Mouse (Mus musculus): ENCODE data around the gene Neu3. TPM values are rescaled to one million over a fixed set of nuclear protein-coding genes. Genes with fewer than 3 reads are reported as not detected.

The Neu3 gene
- polyA plus RNA-seq, 1 experiment: 2.2 TPM

GRCm38 (mm10) chr7:99863362-99863761 lies 35.1 kb upstream of the Neu3 start, which contains the start of gene Spcs2:
TSS of gene Spcs2 (minus strand) at chr7:99863462.
- TF ChIP-seq POLR2A (IDR thresholded peaks at IDR 0.05; ENCODE audit: low read depth, low read length): no peak
- no peak for TF ChIP-seq CTCF (conservative IDR thresholded peaks at IDR 0.05; ENCODE audit: insufficient read depth, insufficient read length, low read depth, low read length)
- no peak within 1 kb of the TSS for H3K4me3 ChIP-seq (ENCODE audit: insufficient read depth, low read depth, low read length)
- WGBS: 48% methylated on average over 7 of the region's 7 CpGs
- no peak within 1 kb of the TSS for H3K27ac ChIP-seq (ENCODE audit: insufficient read depth, low read depth, low read length)
- H3K27me3 ChIP-seq (replicated peaks; ENCODE audit: control insufficient read depth, insufficient read depth, low read length): no peaks in the 10 kb centered on the region
- H3K4me1 ChIP-seq (ENCODE audit: control insufficient read depth, insufficient read depth, low read length): no peaks in the 10 kb centered on the region
- no peak for DNase-seq
- no peaks in the 10 kb centered on the region for H3K36me3 ChIP-seq (ENCODE audit: control insufficient read depth, insufficient read depth, low read length)

GRCm38 (mm10) chr7:99858813-99859585 lies 30.8 kb upstream of the Neu3 start, which contains the start of gene Xrra1:
TSS of gene Xrra1 (plus strand) at chr7:99859116.
- Histone ChIP-seq H3K36me3 (ENCODE audit: control insufficient read depth, insufficient read depth, low read length) (no peaks in the 10 kb centered on the region), H3K27me3 (replicated peaks; ENCODE audit: control insufficient read depth, insufficient read depth, low read length) (no peaks in the 10 kb centered on the region), H3K4me1 (ENCODE audit: control insufficient read depth, insufficient read depth, low read length) (peaks cover 9% of the 10 kb centered on the region), H3K27ac (ENCODE audit: insufficient read depth, low read depth, low read length) (no peak within 1 kb of the TSS), H3K4me3 (ENCODE audit: insufficient read depth, low read depth, low read length) (peak within 1 kb of the TSS; percentile 82)
- DNase-seq: peak; percentile 99
- TF ChIP-seq CTCF (conservative IDR thresholded peaks at IDR 0.05; ENCODE audit: insufficient read depth, insufficient read length, low read depth, low read length) (no peak), POLR2A (IDR thresholded peaks at IDR 0.05; ENCODE audit: low read depth, low read length) (peak; percentile 69)
- under 1% methylated on average over 42 of the region's 42 CpGs for WGBS

GRCm38 (mm10) chr7:99858175-99858812 lies 30.1 kb upstream of the Neu3 start:
- no peak for DNase-seq
- H3K27ac ChIP-seq (ENCODE audit: insufficient read depth, low read depth, low read length): no peak overlapping the region
- TF ChIP-seq CTCF (conservative IDR thresholded peaks at IDR 0.05; ENCODE audit: insufficient read depth, insufficient read length, low read depth, low read length) (no peak), POLR2A (IDR thresholded peaks at IDR 0.05; ENCODE audit: low read depth, low read length) (no peak)
- peaks cover 9% of the 10 kb centered on the region for H3K4me1 ChIP-seq (ENCODE audit: control insufficient read depth, insufficient read depth, low read length)
- no peaks in the 10 kb centered on the region for H3K27me3 ChIP-seq (replicated peaks; ENCODE audit: control insufficient read depth, insufficient read depth, low read length)
- H3K4me3 ChIP-seq (ENCODE audit: insufficient read depth, low read depth, low read length): peak overlapping the region; percentile 82
- WGBS: 1% methylated on average over 19 of the region's 19 CpGs
- H3K36me3 ChIP-seq (ENCODE audit: control insufficient read depth, insufficient read depth, low read length): no peaks in the 10 kb centered on the region

- Histone ChIP-seq H3K36me3 (ENCODE audit: control insufficient read depth, insufficient read depth, low read length) (no peaks in the 10 kb centered on the region), H3K4me1 (ENCODE audit: control insufficient read depth, insufficient read depth, low read length) (peaks cover 9% of the 10 kb centered on the region), H3K27me3 (replicated peaks; ENCODE audit: control insufficient read depth, insufficient read depth, low read length) (no peaks in the 10 kb centered on the region), H3K4me3 (ENCODE audit: insufficient read depth, low read depth, low read length) (no peak overlapping the region), H3K27ac (ENCODE audit: insufficient read depth, low read depth, low read length) (no peak overlapping the region)
- WGBS: 63% methylated on average over 14 of the region's 14 CpGs
- no peak for DNase-seq
- TF ChIP-seq CTCF (conservative IDR thresholded peaks at IDR 0.05; ENCODE audit: insufficient read depth, insufficient read length, low read depth, low read length): no peak
- no peak for TF ChIP-seq POLR2A (IDR thresholded peaks at IDR 0.05; ENCODE audit: low read depth, low read length)
Observed at GRCm38 (mm10) chr7:99856266-99856861, 28.1 kb upstream of the Neu3 start.

GRCm38 (mm10) chr7:99854311-99854710 lies 26.1 kb upstream of the Neu3 start:
- Histone ChIP-seq H3K4me1 (ENCODE audit: control insufficient read depth, insufficient read depth, low read length) (peaks cover 9% of the 10 kb centered on the region), H3K36me3 (ENCODE audit: control insufficient read depth, insufficient read depth, low read length) (no peaks in the 10 kb centered on the region), H3K27ac (ENCODE audit: insufficient read depth, low read depth, low read length) (no peak overlapping the region), H3K27me3 (replicated peaks; ENCODE audit: control insufficient read depth, insufficient read depth, low read length) (no peaks in the 10 kb centered on the region), H3K4me3 (ENCODE audit: insufficient read depth, low read depth, low read length) (no peak overlapping the region)
- DNase-seq: no peak
- 0 out of 2 replicates have a peak, but pooled peaks have one; percentile 2 for TF ChIP-seq CTCF (conservative IDR thresholded peaks at IDR 0.05; ENCODE audit: insufficient read depth, insufficient read length, low read depth, low read length)
- no peak for TF ChIP-seq POLR2A (IDR thresholded peaks at IDR 0.05; ENCODE audit: low read depth, low read length)
- WGBS: 84% methylated on average over 4 of the region's 4 CpGs

- H3K4me3 ChIP-seq (ENCODE audit: insufficient read depth, low read depth, low read length): no peak overlapping the region
- peaks cover 9% of the 10 kb centered on the region for H3K4me1 ChIP-seq (ENCODE audit: control insufficient read depth, insufficient read depth, low read length)
- no peaks in the 10 kb centered on the region for H3K27me3 ChIP-seq (replicated peaks; ENCODE audit: control insufficient read depth, insufficient read depth, low read length)
- WGBS: 59% methylated on average over 7 of the region's 7 CpGs
- peaks cover 4% of the 10 kb centered on the region; the same call in 1 of the 2 replicates for H3K36me3 ChIP-seq (ENCODE audit: control insufficient read depth, insufficient read depth, low read length)
- peak; percentile 28; the same call in 1 of the 2 replicates for TF ChIP-seq CTCF (conservative IDR thresholded peaks at IDR 0.05; ENCODE audit: insufficient read depth, insufficient read length, low read depth, low read length)
- TF ChIP-seq POLR2A (IDR thresholded peaks at IDR 0.05; ENCODE audit: low read depth, low read length): no peak
- no peak for DNase-seq
- H3K27ac ChIP-seq (ENCODE audit: insufficient read depth, low read depth, low read length): no peak overlapping the region
Observed at GRCm38 (mm10) chr7:99853350-99853749, 25.1 kb upstream of the Neu3 start.

Data from kidney, adult 2 months (tissue).